In the genomic region with DNA sequence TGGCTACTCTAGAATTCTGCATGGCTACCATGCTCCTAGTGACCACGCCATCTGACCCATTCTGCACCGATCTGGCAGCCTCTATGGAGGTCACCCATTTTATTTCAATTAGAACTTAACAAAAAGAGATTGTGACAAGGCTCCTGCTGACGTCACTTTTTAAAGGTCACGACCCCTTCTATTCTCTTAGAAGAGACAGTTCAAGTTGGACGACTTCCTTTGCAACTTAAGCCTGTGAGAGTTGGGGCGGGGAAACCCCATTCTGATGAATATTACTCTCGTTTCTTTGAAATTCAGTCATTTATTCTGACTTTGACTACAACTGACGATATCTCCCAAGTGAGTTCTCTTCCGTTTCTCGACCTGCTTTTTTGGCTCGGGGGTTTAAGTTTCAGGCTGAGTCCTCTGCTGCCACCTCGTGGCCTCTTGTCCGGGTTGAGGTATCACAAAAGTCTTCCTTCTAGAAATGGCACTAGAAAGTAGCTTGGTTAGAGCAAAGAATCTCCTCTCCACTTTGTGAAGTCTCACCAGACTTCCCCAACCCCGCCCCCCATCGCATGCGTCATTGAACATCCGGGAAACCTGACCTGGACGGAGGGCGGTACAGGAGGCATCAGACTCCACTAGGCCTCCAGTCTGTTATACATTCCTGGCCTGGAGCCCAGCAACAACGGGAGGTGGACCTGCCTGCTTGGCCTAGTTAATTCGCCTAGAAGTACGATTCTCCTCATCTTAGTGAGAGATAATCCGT, we compare ENCODE assay signal across 7 mouse cellular contexts. TPM values are rescaled to one million over a fixed set of nuclear protein-coding genes. Genes with fewer than 3 reads are reported as not detected.
DNase-seq lines count a peak whose midpoint lies in the region; ATAC-seq and TF ChIP-seq lines count a peak whose summit lies in the region.

No protein-coding gene starts in this region.

- peak; percentile 84; the same call in 1 of the 2 replicates for TF ChIP-seq CTCF in small intestine, adult 2 months (IDR thresholded peaks at IDR 0.05; ENCODE audit: extremely low read depth, insufficient read length, insufficient replicate concordance, low read depth, low read length)

- peak overlapping the region; percentile 61 for H3K4me2 ChIP-seq in intestine, embryonic 15.5 days (replicated peaks)
- peak overlapping the region; percentile 41 for H3K4me2 ChIP-seq in midbrain, embryonic 12.5 days (replicated peaks)

- H3K4me1 ChIP-seq in intestine, embryonic 15.5 days (replicated peaks) = peaks cover 26% of the 10 kb centered on the region
- H3K4me1 ChIP-seq in limb, embryonic 10.5 days = peaks cover 40% of the 10 kb centered on the region
- peaks cover 37% of the 10 kb centered on the region for H3K4me1 ChIP-seq in midbrain, embryonic 12.5 days
- H3K4me1 ChIP-seq in small intestine, adult 2 months (ENCODE audit: control insufficient read depth, insufficient read depth, insufficient read length, low read length) = peaks cover 11% of the 10 kb centered on the region

- peak overlapping the region; percentile 79 for H3K27ac ChIP-seq in intestine, embryonic 15.5 days
- H3K27ac ChIP-seq in limb, embryonic 10.5 days = peak overlapping the region; percentile 86
- peak overlapping the region; percentile 68 for H3K27ac ChIP-seq in midbrain, embryonic 12.5 days (replicated peaks)
- peak overlapping the region; percentile 65 for H3K27ac ChIP-seq in small intestine, adult 2 months (ENCODE audit: insufficient read depth, low read depth, low read length)

- H3K36me3 ChIP-seq in intestine, embryonic 15.5 days = no peaks in the 10 kb centered on the region
- peaks cover 7% of the 10 kb centered on the region for H3K36me3 ChIP-seq in limb, embryonic 10.5 days
- H3K36me3 ChIP-seq in midbrain, embryonic 12.5 days = no peaks in the 10 kb centered on the region
- H3K36me3 ChIP-seq in small intestine, adult 2 months (ENCODE audit: control insufficient read depth, insufficient read depth, low read length) = no peaks in the 10 kb centered on the region

- H3K4me3 ChIP-seq in intestine, embryonic 15.5 days (replicated peaks) = peak overlapping the region; percentile 25
- peak overlapping the region; percentile 45 for H3K4me3 ChIP-seq in limb, embryonic 10.5 days
- H3K4me3 ChIP-seq in midbrain, embryonic 12.5 days = peak overlapping the region; percentile 16
- H3K4me3 ChIP-seq in small intestine, adult 2 months (ENCODE audit: low read depth, low read length) = peak overlapping the region; percentile 39

- no peaks in the 10 kb centered on the region for H3K9me3 ChIP-seq in intestine, embryonic 15.5 days
- no peaks in the 10 kb centered on the region for H3K9me3 ChIP-seq in limb, embryonic 10.5 days (replicated peaks)
- H3K9me3 ChIP-seq in midbrain, embryonic 12.5 days = no peaks in the 10 kb centered on the region

- H3K9ac ChIP-seq in intestine, embryonic 15.5 days = peak overlapping the region; percentile 20; the same call in 1 of the 2 replicates
- no peak overlapping the region; the same call in 1 of the 2 replicates for H3K9ac ChIP-seq in midbrain, embryonic 12.5 days (replicated peaks)

- 5% methylated on average over 23 of the region's 23 CpGs for WGBS in intestine, embryonic 15.5 days
- 7% methylated on average over 23 of the region's 23 CpGs for WGBS in limb, embryonic 10.5 days
- 2% methylated on average over 23 of the region's 23 CpGs for WGBS in midbrain, embryonic 12.5 days
- WGBS in small intestine, adult 2 months = 6% methylated on average over 23 of the region's 23 CpGs

- H3K27me3 ChIP-seq in intestine, embryonic 15.5 days (replicated peaks) = no peaks in the 10 kb centered on the region
- H3K27me3 ChIP-seq in limb, embryonic 10.5 days (ENCODE audit: low read depth, poor library complexity, severe bottlenecking) = no peaks in the 10 kb centered on the region
- H3K27me3 ChIP-seq in midbrain, embryonic 12.5 days = no peaks in the 10 kb centered on the region
- no peaks in the 10 kb centered on the region for H3K27me3 ChIP-seq in small intestine, adult 2 months (ENCODE audit: control insufficient read depth, insufficient read depth, low read length)

- no peak for TF ChIP-seq POLR2A in small intestine, adult 2 months (IDR thresholded peaks at IDR 0.05; ENCODE audit: low read depth, low read length)

- DNase-seq in adrenal gland, adult 8-10 months = peak; percentile 90
- DNase-seq in embryo, embryonic 11.5 days (ENCODE audit: low read depth, low spot score) = peak; percentile 79
- peak; percentile 82 to 84 for DNase-seq in gastrocnemius, postnatal 36 days
- DNase-seq in limb, embryonic 10.5 days (ENCODE audit: low spot score) = peak; percentile 89

- peak; percentile 35 for ATAC-seq in intestine, embryonic 15.5 days
- ATAC-seq in midbrain, embryonic 12.5 days (ENCODE audit: low FRiP score, low read depth) = peak; percentile 17; the same call in 1 of the 2 replicates

- intact Hi-C loops in gastrocnemius, postnatal 36 days (cut with DNase I) = no loop called here

RNA-seq across cellular contexts. Expression of gene Zfp219, which starts 2.4 kb away (rescaled TPM):
- 10 to 100 TPM; 52.7 to 86.6 (median 71.6) TPM for total RNA-seq in adrenal gland, adult 8-10 months (2022)
- 10 to 100 TPM in 1 of 2 experiments, 1 to 10 TPM in 1; 9.7 to 12.4 TPM for total RNA-seq in gastrocnemius, postnatal 36 days (2021)
- 29.7 and 29.8 TPM in 2 replicates for polyA plus RNA-seq in intestine, embryonic 15.5 days (2015; fragmentation: Nextera tagmentation; extraction: Ambion mirVana)
- 45.6 and 51.1 TPM in 2 replicates for polyA plus RNA-seq in limb, embryonic 10.5 days (2016; fragmentation: Nextera tagmentation; extraction: Ambion mirVana)
- 111 and 112 TPM in 2 replicates for polyA plus RNA-seq in midbrain, embryonic 12.5 days (2016; fragmentation: Nextera tagmentation; extraction: Ambion mirVana)
- polyA plus RNA-seq in small intestine, adult 2 months (2012; rRNA removed) = 37.9 and 72.7 TPM in 2 replicates

RNA-seq across cellular contexts. Expression of gene Tmem253, which starts 7.4 kb away (rescaled TPM):
- 1 to 10 TPM; 1.1 to 2.2 (median 1.6) TPM for total RNA-seq in adrenal gland, adult 8-10 months (2022)
- 1 to 10 TPM; 1.3 to 1.5 TPM for total RNA-seq in gastrocnemius, postnatal 36 days (2021)
- polyA plus RNA-seq in intestine, embryonic 15.5 days (2015; fragmentation: Nextera tagmentation; extraction: Ambion mirVana) = 50.1 and 60.0 TPM in 2 replicates
- 0.41 and 0.66 TPM in 2 replicates for polyA plus RNA-seq in limb, embryonic 10.5 days (2016; fragmentation: Nextera tagmentation; extraction: Ambion mirVana)
- 1.0 and 2.1 TPM in 2 replicates for polyA plus RNA-seq in midbrain, embryonic 12.5 days (2016; fragmentation: Nextera tagmentation; extraction: Ambion mirVana)
- polyA plus RNA-seq in small intestine, adult 2 months (2012; rRNA removed) = 53.4 and 91.5 TPM in 2 replicates

RNA-seq across cellular contexts. Expression of gene Olfr221, which starts 19.4 kb away (rescaled TPM):
- total RNA-seq in adrenal gland, adult 8-10 months (2022) = not detected
- not detected for total RNA-seq in gastrocnemius, postnatal 36 days (2021)
- not detected in 2 replicates for polyA plus RNA-seq in intestine, embryonic 15.5 days (2015; fragmentation: Nextera tagmentation; extraction: Ambion mirVana)
- not detected in 2 replicates for polyA plus RNA-seq in limb, embryonic 10.5 days (2016; fragmentation: Nextera tagmentation; extraction: Ambion mirVana)
- not detected in 2 replicates for polyA plus RNA-seq in midbrain, embryonic 12.5 days (2016; fragmentation: Nextera tagmentation; extraction: Ambion mirVana)
- polyA plus RNA-seq in small intestine, adult 2 months (2012; rRNA removed) = not detected in 2 replicates

RNA-seq across cellular contexts. Expression of gene Arhgef40, which starts 38.4 kb away (rescaled TPM):
- 10 to 100 TPM; 40.7 to 74.9 (median 57.2) TPM for total RNA-seq in adrenal gland, adult 8-10 months (2022)
- 10 to 100 TPM; 13.9 to 18.5 TPM for total RNA-seq in gastrocnemius, postnatal 36 days (2021)
- polyA plus RNA-seq in intestine, embryonic 15.5 days (2015; fragmentation: Nextera tagmentation; extraction: Ambion mirVana) = 64.4 and 65.9 TPM in 2 replicates
- 190 and 236 TPM in 2 replicates for polyA plus RNA-seq in limb, embryonic 10.5 days (2016; fragmentation: Nextera tagmentation; extraction: Ambion mirVana)
- 116 and 122 TPM in 2 replicates for polyA plus RNA-seq in midbrain, embryonic 12.5 days (2016; fragmentation: Nextera tagmentation; extraction: Ambion mirVana)
- 12.7 and 19.1 TPM in 2 replicates for polyA plus RNA-seq in small intestine, adult 2 months (2012; rRNA removed)

Comparison
In these comparisons a context has a peak if more than half of its experiments do, and no peak if none do; other contexts are left out.
1. Peak in every context shown above with its lines: DNase-seq, ATAC-seq, H3K4me3 ChIP-seq and H3K27ac ChIP-seq.
2. RNA of gene Tmem253, which starts 7.4 kb away (polyA plus RNA-seq): 53.4 to 91.5 TPM in small intestine, adult 2 months and 50.1 to 60.0 TPM in intestine, embryonic 15.5 days; 1.0 to 2.1 TPM in midbrain, embryonic 12.5 days and 0.41 to 0.66 TPM in limb, embryonic 10.5 days; every median in the first group is over 10 times any median in the second.